Mouse (Mus musculus) cerebellum, adult 2 months (tissue): ENCODE data around the gene Nr4a3. TPM values are rescaled to one million over a fixed set of nuclear protein-coding genes. Genes with fewer than 3 reads are reported as not detected.

Source experiments
- DNase-seq, 2 experiments: peaks; one replicate each; pipeline ENCODE4 v3.0.0; 2021
- H3K27ac ChIP-seq: fragments of 200-500 bp; 2 replicates; pipeline ENCODE4 v1.5.1; 2012; ENCODE audit warnings: low read length, control low read depth, inconsistent platforms; ENCODE audit not compliant: insufficient read depth
- H3K27me3 ChIP-seq: fragments of 200-500 bp; 2 replicates; pipeline ENCODE4 v1.6.1; 2012; ENCODE audit warnings: inconsistent platforms, mild to moderate bottlenecking, low read length, moderate library complexity; ENCODE audit not compliant: control insufficient read depth, insufficient read depth
- H3K4me1 ChIP-seq: fragments of 200-500 bp; 2 replicates; pipeline ENCODE4 v1.6.1; 2011; ENCODE audit warnings: low read length; ENCODE audit not compliant: control insufficient read depth, insufficient read depth
- H3K4me3 ChIP-seq: fragments of 200-500 bp; replicated peaks from 2 replicates; pipeline ENCODE3; 2011; ENCODE audit warnings: mild to moderate bottlenecking, low read depth, low read length, control low read depth; ENCODE audit not compliant: insufficient read depth
- CTCF ChIP-seq: fragments of 200-500 bp; IDR thresholded peaks from 2 replicates; pipeline ENCODE4 v1.5.1; 2011; ENCODE audit warnings: low read depth, mild to moderate bottlenecking, control low read depth, low read length, moderate library complexity, borderline replicate concordance; ENCODE audit not compliant: insufficient read depth
- POLR2A ChIP-seq: fragments of 200-500 bp; IDR thresholded peaks from 2 replicates; pipeline ENCODE4 v1.6.1; 2011; ENCODE audit warnings: low read length, control low read depth, borderline replicate concordance; ENCODE audit not compliant: insufficient read depth
- WGBS: fragments of 180-500 bp; shearing (Covaris S2); methylation state at CpG from one replicate; pipeline ENCODE4 v1.1.7; 2018; 5-methylcytosine and 5-hydroxymethylcytosine counted together
- polyA plus RNA-seq: library from polyadenylated mRNA; depleted of rRNA; stranded (reverse); fragments of >200 nt; gene quantifications from 2 replicates; pipeline ENCODE4 v1.2.3, GENCODE M21; 2012

Gene Nr4a3
- polyA plus RNA-seq, 1 experiment, result 2.4 TPM

GRCm38 (mm10) chr4:48045721-48046460, 938 bp downstream of the Nr4a3 start:
- WGBS, result under 1% methylated on average over 39 of the region's 39 CpGs
- Histone ChIP-seq H3K4me3 (peak overlapping the region; percentile 73), H3K27ac (peak overlapping the region; percentile 97; the same call in 1 of the 2 replicates), H3K27me3 (no peaks in the 10 kb centered on the region), H3K4me1 (0 out of 2 replicates have a peak, but pooled peaks cover 4% of the 10 kb centered on the region)
- DNase-seq, result peak; percentile 47 to 57
- TF ChIP-seq POLR2A (no peak), CTCF (no peak)

DNA sequence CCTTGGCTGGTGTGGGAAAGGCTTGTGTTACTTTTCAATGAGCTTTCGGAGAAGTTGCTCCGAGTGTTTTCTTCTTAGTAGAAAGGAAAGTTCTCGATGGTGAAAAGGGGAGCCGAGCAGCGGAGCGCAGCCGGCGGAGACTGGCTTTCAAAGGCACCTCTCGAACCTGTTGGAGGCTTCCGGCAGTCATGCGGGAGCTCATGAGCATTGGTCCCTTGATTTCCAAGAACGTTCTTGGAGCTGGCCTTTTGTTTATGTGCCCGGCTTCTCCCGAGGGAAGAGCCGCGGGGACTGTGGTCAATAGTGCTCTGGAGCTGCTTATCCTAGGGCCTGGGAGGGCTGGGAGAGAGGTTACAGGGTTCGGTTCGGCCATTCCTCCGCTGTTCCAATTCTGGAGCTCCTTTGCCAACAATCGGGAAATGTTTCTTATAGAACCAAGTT, 1.5 kb downstream of the Nr4a3 start:
- under 1% methylated on average over 20 of the region's 20 CpGs for WGBS
- Histone ChIP-seq H3K4me3 (peak overlapping the region; percentile 73), H3K27me3 (no peaks in the 10 kb centered on the region), H3K27ac (no peak overlapping the region), H3K4me1 (0 out of 2 replicates have a peak, but pooled peaks cover 4% of the 10 kb centered on the region)
- no peak for TF ChIP-seq POLR2A
- no peak for TF ChIP-seq CTCF
- DNase-seq, result peak; percentile 39 to 58

- no peak overlapping the region for H3K27ac ChIP-seq
- 2% methylated on average over 33 of the region's 33 CpGs for WGBS
- H3K27me3 ChIP-seq, result no peaks in the 10 kb centered on the region
- DNase-seq, result peak; percentile 48 to 51
- 0 out of 2 replicates have a peak, but pooled peaks cover 4% of the 10 kb centered on the region for H3K4me1 ChIP-seq
- peak overlapping the region; percentile 73 for H3K4me3 ChIP-seq
- TF ChIP-seq CTCF (no peak), POLR2A (no peak)
Observed at GRCm38 (mm10) chr4:48047136-48047765, 2.3 kb downstream of the Nr4a3 start.

DNA sequence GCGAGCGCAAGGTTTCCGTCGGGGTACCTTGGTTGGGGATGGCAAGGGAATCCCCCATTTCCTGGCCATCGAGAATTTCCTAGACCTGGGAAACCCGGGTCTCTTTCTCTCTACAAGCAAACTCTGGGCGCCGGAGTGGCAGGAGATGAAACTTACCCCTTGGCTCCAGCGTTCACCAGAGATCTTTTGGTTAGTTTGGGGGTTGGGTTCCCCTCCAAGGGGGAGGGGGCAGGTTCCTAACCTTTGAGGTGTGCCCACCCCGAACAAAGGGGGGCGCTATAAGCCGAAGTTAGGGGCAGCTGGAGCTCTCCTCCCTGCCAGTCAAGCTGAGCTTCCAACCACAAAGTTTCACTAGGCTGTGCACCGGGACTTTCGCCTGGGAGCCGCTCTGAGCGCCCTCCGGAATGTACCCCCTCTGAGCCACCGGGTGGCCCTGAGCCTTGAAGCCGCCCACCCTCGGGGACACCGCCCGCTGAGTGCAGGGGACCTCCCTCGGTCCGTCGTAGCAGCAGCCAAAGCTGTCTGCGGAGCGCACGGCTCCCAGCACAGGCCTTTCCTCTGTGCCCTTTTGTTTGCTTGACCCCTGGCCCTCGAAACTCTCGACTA, 2.9 kb downstream of the Nr4a3 start:
- peak overlapping the region; percentile 73 for H3K4me3 ChIP-seq
- 0 out of 2 replicates have a peak, but pooled peaks cover 4% of the 10 kb centered on the region for H3K4me1 ChIP-seq
- DNase-seq, result peak; percentile 47 to 57
- WGBS, result 5% methylated on average over 30 of the region's 30 CpGs
- TF ChIP-seq CTCF (peak; percentile 25; the same call in 1 of the 2 replicates), POLR2A (no peak)
- no peaks in the 10 kb centered on the region for H3K27me3 ChIP-seq
- no peak overlapping the region for H3K27ac ChIP-seq

DNA sequence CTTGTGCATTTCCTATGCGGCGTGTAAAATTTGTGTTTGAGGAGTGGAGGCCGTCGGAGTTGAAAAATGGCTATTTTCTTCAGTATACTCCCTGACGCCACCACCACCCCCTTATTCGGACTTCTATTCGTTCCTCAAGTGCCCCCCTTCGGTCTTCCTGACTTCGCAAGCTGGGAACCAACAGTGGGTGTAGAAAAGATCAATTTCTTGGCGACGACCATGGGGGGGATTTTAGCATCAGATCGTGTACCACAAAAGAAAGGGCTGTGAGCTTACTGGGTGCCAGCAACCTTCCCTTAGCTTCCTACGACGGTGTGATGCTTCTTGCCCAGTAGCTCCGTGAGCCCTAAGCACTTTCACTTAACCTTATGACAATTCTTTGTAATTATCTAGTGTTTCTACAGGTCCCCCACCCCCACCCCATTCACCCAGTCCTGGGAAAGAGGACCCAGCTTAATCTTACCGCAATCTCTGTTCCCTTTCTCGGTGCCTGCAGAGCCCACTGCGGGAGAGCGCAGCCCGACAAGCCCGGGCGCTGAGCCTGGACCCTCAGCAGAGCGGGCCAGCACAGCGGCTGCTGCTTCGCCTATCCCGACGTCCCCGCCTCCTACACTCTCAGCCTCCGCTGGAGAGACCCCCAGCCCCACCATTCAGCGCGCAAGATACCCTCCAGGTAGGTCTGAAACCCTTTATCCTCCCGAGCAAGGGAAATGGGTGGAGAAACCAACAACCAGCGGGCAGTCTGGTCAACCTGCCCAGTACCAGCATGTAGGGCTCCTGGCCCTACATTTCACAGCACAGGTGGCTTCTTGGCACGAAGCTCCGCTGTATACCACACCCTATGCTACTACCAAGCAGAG, 3.7 kb downstream of the Nr4a3 start:
- TF ChIP-seq POLR2A, result no peak
- no peak for TF ChIP-seq CTCF
- DNase-seq, result peak; percentile 63 to 71
- peak overlapping the region; percentile 29; the same call in 1 of the 2 replicates for H3K27ac ChIP-seq
- peak overlapping the region; percentile 73 for H3K4me3 ChIP-seq
- WGBS, result 9% methylated on average over 35 of the region's 35 CpGs
- H3K27me3 ChIP-seq, result no peaks in the 10 kb centered on the region
- H3K4me1 ChIP-seq, result 0 out of 2 replicates have a peak, but pooled peaks cover 4% of the 10 kb centered on the region

- Histone ChIP-seq H3K27ac (no peak overlapping the region), H3K27me3 (no peaks in the 10 kb centered on the region), H3K4me3 (no peak overlapping the region), H3K4me1 (no peaks in the 10 kb centered on the region)
- no peak for DNase-seq
- 98% methylated on average over 3 of the region's 3 CpGs for WGBS
- TF ChIP-seq CTCF (no peak), POLR2A (no peak)
Observed at GRCm38 (mm10) chr4:48050020-48050419, 5.1 kb downstream of the Nr4a3 start.

DNA sequence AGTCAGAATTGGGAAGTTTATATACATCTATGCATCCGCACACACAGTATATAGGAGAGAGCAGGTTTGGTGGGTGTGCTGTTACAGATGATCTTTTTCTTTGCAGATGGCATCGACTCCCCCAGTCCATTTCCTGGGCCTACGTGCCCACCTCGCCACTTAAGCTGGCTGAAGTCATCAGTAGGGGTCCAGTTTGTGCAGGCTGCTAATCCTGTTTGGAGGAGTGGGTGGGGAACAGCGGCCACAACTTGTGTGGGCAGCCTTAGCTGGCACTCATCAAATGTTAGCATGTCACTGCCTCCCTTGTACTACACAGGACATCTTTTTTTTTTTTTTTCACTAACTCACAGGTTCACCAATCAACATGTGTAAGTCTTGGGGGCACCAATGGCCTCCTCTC, 5.5 kb downstream of the Nr4a3 start:
- TF ChIP-seq CTCF (no peak), POLR2A (no peak)
- WGBS, result 94% methylated on average over 5 of the region's 5 CpGs
- Histone ChIP-seq H3K4me3 (no peak overlapping the region), H3K27ac (no peak overlapping the region), H3K4me1 (no peaks in the 10 kb centered on the region), H3K27me3 (no peaks in the 10 kb centered on the region)
- DNase-seq, result no peak
